Mouse (Mus musculus) ZHBTc4 (cell line): ENCODE results near the gene Pdia4.
"Not testable (repeated sequence)": the region's sequence is repeated elsewhere in the genome, so short reads cannot be mapped to it uniquely, and the experiment has no call there.

Experiments
- DNase-seq: peaks from one replicate; pipeline ENCODE4 v3.0.0-alpha.2; 2011; ENCODE audit warnings: low read depth, low spot score

The Pdia4 gene

GRCm38 (mm10) chr6:47813257-47813878 lies at the start of gene Pdia4:
Gene Pdia4 (minus strand): TSS chr6:47813430.
- peak; percentile 100 for DNase-seq

GRCm38 (mm10) chr6:47857729-47858128 lies 44.5 kb upstream of the Pdia4 start:
- DNase-seq: not testable (repeated sequence)

- DNase-seq: no peak
Observed at GRCm38 (mm10) chr6:47857241-47857640, 44.0 kb upstream of the Pdia4 start.

- no peak for DNase-seq
Observed at GRCm38 (mm10) chr6:47845779-47846178, 32.5 kb upstream of the Pdia4 start.

GRCm38 (mm10) chr6:47842337-47842736 lies 29.1 kb upstream of the Pdia4 start:
- no peak for DNase-seq

- DNase-seq: no peak
Observed at GRCm38 (mm10) chr6:47841831-47842230, 28.6 kb upstream of the Pdia4 start.

- DNase-seq: no peak
Observed at GRCm38 (mm10) chr6:47841077-47841476, 27.8 kb upstream of the Pdia4 start.

- no peak for DNase-seq
Observed at GRCm38 (mm10) chr6:47837630-47838029, 24.4 kb upstream of the Pdia4 start.

- DNase-seq: peak; percentile 68
Observed at GRCm38 (mm10) chr6:47835984-47836521, 22.8 kb upstream of the Pdia4 start.

GRCm38 (mm10) chr6:47835482-47835983 lies 22.3 kb upstream of the Pdia4 start, which contains the start of gene Zfp398:
Gene Zfp398 (plus strand): TSS chr6:47835661.
- DNase-seq: peak; percentile 98

- no peak for DNase-seq
Observed at GRCm38 (mm10) chr6:47832220-47832619, 19.0 kb upstream of the Pdia4 start.

- DNase-seq: peak; percentile 97
Observed at GRCm38 (mm10) chr6:47830104-47831078, 17.2 kb upstream of the Pdia4 start, which contains the start of gene Zfp786. Gene Zfp786 (minus strand): TSS chr6:47830867.

GRCm38 (mm10) chr6:47828950-47829349 lies 15.7 kb upstream of the Pdia4 start:
- DNase-seq: peak; percentile 27

- no peak for DNase-seq
Observed at GRCm38 (mm10) chr6:47827462-47827861, 14.2 kb upstream of the Pdia4 start.

- DNase-seq: peak; percentile 12
Observed at GRCm38 (mm10) chr6:47824241-47824640, 11.0 kb upstream of the Pdia4 start.

GRCm38 (mm10) chr6:47821776-47822175 lies 8.5 kb upstream of the Pdia4 start:
- no peak for DNase-seq

GRCm38 (mm10) chr6:47821236-47821635 lies 8.0 kb upstream of the Pdia4 start:
- no peak for DNase-seq

GRCm38 (mm10) chr6:47819626-47820325 lies 6.5 kb upstream of the Pdia4 start:
- peak; percentile 67 for DNase-seq

- DNase-seq: no peak
Observed at GRCm38 (mm10) chr6:47818721-47819120, 5.5 kb upstream of the Pdia4 start.

- DNase-seq: no peak
Observed at GRCm38 (mm10) chr6:47816151-47816550, 2.9 kb upstream of the Pdia4 start.

- no peak for DNase-seq
Observed at GRCm38 (mm10) chr6:47812271-47812915, 837 bp downstream of the Pdia4 start.
